Mouse (Mus musculus): ENCODE results near the gene Pop5.
A peak's percentile ranks its signal among the peaks of the same experiment; 100 is the strongest.

Pop5 gene

DNA sequence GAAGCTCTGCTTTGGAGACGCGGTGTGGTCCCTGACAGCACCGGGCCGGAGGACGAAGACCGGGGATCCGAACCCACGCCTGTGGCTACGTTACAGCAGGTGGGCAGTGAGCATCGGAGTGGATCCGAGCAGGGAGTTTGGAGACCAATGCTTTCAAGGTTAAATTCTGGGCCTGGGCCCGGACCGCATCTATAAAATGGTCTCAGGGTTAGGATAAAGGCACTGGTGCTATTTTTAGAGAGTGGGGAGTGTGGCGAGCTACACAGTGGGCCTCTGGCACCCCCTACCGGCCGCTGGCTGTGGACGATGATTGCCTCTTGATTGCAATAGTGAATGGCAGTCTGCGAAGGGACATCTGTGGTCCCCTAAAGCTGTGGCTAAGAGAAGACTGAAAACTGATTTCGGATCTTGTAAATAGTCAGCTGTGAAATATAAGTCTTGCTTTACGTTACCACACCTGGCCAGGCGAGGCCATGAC lies at the start of gene Pop5:
Gene Pop5 (plus strand): TSS at position 51 of the 478 bp plus-strand sequence.
- peak; percentile 60 for DNase-seq (ENCODE audit: extremely low read depth, low read depth)

DNA sequence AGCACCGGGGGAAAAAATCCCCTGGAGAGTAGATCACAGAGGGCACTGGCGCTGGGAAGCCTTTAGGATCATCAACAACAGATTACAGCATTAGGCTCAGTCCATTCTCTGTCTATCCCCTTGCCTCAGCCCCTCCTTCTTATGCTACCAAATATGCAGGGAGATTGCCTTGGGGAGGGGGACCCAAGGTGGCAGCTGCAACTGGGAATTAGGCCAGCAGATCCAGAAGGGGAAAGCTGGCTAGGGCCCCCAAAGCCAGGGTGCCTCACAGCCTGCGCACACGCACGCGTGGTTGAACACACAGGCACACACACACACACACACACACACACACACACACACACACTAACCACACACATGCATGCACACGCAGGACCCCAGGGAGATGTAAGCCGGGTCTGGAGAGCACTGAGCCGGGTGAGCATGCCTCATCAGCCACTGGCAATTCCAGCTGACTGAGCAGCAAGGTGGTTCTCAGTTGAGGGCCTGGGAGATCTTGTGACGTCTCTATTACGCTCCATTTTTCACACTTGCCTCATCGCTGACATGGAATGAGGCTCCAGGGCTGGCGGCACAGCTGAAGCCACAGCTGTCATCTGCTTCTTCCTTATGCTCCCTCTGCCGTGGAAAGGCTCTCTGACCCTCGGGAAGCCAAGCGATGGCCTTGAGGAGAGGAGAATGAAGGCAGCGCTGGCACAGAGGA lies 49.1 kb upstream of the Pop5 start:
- no peak for DNase-seq (ENCODE audit: extremely low read depth, low read depth)

DNA sequence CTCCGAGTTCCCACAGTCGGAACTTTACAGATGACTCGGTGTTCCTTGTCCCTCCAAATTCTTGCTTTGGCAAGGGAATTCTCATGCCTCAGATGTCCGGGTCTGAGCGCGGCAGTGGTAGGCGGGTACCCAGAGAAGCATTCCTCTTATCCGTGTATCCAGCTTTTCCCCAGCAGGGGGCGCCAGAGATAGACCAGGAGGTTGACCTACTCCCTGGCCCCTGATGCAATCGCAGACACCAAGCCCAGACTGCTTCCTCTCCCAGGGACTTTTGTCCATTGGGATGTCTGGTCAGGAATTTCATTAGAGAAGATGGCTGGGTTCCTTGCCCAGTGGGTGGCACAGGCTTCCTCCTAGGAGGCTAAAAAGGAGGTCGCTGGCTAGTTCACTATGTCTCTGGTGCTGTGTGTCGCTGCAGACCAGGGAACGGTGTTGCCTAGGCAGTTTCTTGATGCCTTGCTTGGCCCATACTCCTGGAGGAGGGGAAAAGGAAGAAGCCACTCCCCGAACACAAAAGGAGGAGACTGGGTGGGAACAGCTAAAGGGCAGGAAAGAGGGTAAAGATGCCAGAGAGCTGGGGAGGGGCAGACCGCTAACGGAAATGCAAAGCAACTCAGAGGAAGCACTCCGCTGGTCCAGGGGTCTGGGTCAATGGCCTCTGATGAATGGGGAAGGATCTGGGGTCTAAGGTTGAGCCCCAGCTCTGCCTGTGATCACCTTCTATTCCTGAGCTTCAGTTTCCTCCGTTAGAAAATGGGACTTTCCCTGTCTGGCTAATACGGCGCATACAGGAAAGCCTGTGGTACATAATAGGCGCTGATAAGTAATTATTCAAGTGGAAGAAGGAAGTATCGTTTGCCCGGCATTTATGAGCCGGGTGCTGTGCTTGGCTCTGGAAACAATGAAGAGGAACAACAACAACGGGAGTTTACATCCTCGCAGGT lies 48.2 kb upstream of the Pop5 start:
- DNase-seq (ENCODE audit: extremely low read depth, low read depth), result peak; percentile 80

DNA sequence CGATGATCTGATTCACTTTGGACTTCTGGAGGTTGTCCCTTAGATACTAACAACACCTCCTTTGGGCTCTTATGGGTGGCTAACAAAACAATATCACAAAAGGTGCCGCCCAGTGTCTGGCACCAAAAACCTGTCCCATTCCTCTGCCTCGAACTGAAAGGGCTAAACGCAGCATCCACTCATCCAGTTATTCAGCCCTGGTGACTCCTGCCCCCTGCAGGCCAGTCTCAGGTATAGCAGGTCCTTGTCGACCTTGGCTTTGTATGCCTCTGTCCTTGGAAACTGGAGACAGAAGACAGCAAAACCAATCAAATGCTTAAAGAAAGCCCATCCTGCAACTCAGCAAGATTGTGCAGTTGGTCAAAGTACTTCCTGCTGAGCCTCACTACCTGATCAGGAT lies 46.8 kb upstream of the Pop5 start:
- DNase-seq (ENCODE audit: extremely low read depth, low read depth), result no peak

DNA sequence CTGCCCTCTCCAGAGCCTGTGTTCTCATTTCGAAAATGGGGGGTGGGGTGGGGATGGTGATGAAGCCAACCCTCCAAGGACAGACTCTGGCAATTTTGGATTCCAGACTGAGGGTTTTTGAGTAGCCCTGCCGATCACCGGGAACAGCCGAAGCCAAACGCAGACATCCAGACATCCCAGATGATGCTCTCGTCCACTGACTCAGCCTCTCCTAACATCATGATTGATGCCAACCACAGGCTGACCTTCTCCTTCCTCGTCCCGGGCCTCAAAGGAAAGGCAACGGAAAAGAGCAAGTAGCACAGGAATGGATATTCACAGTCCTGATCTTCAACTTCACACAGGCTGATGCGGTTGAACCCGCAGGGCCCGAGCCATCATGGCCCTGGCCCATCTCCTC lies 45.6 kb upstream of the Pop5 start:
- no peak for DNase-seq (ENCODE audit: extremely low read depth, low read depth)

DNA sequence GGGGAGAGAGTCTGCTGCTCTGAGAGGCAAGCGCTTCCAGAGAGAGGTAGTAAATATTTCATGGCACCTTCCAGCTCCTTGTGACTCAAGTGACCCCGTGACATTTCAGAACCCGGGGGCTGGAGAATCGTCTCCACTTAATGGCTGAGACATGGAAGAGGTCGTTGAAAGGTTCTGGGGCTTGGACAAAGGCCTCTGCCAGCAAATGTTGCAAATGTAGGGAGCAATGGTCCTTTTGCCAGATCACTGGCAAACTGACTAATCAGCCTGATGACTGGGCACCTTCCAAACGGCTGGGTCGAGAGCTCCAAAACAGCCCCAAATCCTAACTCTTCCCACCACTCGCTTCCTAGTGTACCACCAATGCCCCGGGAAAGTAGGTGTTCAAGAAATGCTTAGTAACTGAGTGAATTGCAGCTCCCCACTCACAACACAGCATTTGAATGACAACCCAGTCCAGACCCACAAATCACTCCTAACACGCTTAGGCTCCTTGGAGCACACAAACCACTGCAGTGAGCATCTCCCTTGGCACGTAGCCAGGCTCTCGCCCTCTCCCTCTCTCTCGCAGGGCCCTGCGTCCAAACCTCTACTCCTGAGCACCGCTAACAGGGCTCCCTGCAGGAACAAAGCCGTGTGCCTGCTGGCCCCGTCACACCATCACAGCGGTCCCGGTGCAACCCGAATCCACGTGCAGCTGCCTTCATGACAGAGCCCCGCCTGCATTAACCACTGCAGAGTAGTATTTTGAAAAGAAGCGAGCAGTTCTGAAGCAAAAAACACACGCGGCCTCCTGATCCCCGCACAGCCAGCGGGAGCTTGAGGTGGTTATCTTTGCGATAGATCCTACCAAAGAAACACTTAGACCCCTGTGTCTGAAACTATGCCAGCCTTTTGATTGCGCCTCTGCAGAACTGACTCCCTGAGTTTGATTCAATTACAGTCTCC lies 43.5 kb upstream of the Pop5 start:
- no peak for DNase-seq (ENCODE audit: extremely low read depth, low read depth)

DNA sequence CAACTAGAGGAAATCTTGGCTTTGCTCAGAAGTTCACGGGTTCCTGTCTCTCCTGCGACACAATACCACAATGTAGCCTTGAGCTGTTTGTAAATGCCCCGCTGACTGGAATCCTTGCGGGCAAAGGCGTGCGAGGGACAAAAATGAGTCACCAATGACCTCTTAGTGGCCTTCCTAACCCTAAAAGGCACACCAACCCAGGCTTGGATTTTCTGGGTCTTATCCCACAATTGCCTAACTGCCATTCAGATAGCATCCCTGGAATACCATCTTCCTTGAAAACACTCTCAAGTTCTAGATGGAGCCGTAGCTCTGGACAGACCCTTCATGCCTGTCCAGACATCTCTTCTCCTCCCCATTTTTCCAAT lies 42.8 kb upstream of the Pop5 start:
- no peak for DNase-seq (ENCODE audit: extremely low read depth, low read depth)

DNA sequence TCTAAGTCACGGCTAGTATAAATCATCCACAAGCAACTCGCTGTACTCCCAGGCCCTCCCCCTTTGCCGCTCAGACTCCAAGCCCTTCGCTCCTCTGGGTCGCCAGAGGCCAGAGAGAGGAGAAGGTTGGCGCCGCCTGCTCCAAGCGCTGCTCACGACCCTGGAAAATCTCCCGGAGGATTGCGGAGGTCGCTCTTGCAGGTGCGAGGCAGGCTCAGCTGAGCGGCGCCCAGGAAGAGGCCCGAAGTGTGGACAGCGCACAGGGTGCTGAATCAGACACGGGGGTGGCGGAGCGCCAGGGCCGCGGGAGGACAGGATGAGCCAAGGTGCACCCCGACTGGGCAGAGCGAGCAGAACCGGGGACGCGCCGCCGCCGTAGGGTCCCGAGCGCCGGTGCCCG lies 42.4 kb upstream of the Pop5 start:
- no peak for DNase-seq (ENCODE audit: extremely low read depth, low read depth)

DNA sequence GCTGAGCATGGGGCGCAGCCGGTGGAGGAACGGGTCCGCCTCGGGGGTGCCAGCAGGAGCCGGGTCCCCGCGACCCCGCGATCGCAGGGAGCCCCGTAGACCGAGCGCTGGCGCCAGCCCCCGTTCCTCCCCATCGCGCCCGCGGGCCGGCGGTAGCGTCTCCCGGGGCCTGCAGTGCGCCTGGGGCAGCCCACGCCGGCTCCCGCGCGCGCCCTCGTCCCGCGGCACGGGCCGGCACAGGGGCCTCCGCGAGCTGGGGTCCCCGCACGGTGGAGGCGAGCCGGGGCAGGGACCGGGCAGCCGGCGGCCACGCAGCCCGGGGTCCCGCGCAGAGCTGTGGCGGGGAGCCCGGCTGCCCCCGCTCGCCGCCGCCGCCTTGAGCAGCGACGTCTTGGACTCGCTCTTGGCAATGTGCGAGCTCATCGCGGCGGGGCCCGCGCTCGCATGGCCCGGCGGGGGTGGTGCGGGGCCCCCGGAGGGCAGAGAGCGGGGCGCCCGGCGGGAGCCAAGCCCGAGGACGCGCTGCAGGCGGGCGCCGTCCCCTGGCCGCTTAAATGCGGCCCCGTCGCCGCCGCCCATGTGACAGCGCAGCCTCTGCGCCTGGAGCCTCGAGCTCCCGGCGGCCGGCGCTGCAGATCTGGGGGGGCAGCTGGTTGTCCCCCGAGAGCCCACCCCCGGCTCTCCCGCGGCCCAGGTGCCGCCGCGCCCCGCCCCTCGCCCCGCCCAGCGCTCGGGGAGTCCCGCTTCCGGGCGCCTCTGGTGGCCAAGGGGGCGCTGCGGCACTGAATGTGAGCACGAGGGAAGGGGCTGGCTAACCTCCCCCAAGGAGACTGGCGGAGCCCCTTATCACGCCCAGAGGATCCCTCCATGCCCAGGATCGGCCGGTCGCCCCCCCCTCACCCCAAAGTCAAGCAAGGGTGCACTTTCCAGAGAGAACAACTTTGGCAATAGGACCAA lies 41.7 kb upstream of the Pop5 start, which contains the start of gene Cabp1:
Gene Cabp1 (minus strand): TSS at position 713 of the 957 bp plus-strand sequence.
- no peak for DNase-seq (ENCODE audit: extremely low read depth, low read depth)

DNA sequence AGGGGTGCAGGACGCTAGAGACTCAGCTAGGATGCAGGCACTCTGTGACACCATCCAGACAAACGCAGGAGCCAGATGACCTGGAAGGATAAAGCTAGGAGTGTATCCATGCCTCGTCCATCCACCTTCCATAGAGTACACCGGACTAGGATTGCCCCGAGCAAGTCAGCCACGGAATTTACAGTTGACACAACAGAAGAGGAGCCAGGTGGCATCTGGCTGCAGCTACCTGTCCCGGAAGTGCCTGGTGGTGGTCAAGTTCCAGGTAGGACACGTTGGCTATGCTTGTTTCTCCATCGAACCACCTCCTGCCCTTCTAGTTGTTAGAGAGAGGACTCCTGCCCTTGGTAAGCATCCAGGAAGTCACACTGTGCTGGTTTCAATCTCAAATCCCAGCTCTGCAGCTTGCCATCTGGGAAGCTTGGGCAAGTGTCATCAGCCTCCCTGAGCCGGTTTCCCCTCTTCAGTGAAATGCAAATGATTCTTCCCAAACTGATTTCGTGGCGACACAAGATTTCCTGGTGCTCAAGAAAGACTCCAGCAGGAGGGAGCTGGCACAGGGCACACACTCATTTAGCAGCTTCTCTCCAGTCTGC lies 40.9 kb upstream of the Pop5 start:
- DNase-seq (ENCODE audit: extremely low read depth, low read depth), result no peak

DNA sequence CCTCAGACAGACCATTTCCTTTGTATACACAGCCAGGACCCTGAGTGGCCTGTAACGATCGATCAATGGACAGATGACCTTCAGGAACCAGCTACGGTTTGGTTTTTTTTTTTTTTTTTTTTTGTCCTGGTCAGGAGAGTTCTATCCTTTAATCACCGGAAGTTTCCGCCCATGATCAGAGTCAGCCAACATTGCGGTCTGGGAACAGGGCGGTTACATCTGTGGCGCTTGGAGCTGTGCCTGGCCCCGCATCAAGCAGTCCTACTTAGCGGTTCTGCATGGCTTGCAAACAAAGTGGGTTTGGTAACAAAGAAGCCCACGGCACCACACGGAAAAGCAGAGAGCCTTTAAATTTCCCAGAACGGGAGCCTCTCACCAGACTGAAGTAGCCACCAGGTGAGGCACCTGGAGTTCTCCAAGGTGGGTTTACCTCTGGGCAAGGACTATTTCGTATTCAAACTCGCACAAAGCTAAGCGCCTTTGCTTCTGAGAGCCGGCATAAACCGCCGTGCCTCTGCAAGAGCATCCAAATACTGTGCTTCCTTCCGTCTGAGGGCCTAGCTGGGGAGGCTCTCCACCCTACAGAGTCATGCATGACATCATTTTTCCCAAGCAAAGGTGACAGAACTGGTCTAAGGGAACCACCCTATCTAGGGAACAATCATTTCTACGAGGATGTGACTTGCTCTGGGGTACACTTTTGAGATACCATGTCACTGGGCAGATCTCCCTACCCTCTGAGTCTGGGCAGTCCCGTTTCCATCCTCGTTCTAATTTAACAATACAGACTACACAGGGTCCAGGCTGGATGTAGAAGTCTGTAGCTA lies 31.7 kb upstream of the Pop5 start:
- DNase-seq (ENCODE audit: extremely low read depth, low read depth), result no peak

DNA sequence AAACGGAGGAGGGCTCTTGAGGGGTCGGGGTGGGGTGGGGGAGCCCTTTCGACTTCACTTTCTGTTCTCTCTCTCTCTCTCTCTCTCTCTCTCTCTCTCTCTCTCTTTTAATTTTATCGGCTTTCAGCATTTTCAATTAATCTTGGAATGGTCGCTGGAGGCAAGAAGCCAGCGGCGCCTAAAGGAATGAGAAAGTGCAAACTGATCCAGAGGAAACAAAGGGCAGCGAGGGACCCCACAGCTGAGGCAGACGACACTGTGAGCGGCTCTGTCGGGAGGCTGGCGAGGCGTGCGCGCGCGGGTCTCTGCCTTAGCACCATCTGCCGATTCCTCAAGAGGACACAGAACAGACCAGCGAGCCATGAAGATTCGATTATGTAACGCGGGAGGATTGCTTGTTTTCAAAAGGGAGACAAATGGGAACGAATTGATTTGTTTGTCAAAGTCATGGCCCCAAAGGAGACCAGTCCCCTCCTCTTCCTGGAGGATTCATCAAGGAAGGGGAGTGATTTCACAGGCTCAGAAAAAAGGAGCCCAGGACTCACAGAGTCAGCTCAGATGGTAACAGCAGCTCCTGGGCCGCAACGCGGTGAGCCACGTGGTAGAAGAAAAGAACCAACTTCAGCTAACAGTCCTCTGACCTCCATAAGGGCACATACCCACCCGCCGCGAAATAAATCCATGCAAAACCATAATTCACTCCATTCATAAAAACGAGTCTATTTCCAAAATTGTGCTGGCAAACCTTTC lies 30.9 kb upstream of the Pop5 start:
- DNase-seq (ENCODE audit: extremely low read depth, low read depth), result no peak

DNA sequence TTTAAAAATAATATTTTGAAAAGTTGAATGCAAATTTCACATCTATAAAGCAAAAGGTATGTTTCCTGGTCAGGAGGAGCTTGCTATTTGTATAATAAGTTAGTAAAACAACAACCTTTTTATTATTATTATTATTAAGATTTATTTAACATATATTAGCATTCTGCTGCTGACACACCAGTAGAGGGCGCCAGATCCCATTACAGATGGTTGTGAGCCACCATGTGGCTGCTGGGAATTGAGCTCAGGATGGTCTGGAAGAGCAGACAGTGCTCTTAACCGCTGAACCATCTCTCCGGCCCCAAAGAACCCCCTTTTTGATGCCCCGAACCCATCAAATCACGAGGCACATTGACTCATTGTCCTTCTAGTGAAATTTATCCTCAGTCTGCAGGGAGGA lies 28.4 kb upstream of the Pop5 start:
- DNase-seq (ENCODE audit: extremely low read depth, low read depth), result no peak

DNA sequence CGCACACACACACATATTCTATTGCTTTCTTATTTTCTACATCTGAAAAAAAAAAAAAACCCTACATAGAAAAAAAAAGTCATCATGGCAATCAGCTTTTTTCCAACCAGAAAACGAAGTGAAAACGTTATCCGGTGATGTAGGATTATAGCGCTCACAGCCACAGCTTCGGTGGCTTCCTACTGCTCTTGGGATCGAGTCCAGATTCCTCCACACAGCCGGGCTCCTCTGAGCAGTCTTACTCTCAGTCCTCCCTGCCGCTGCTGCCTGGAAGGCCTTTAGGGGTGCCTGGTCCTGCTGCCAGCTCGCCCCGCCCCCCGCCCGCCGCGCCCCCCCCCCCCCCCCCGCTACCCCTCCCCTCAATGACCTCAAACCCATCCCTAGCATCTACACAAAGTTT lies 27.7 kb upstream of the Pop5 start:
- no peak for DNase-seq (ENCODE audit: extremely low read depth, low read depth)

DNA sequence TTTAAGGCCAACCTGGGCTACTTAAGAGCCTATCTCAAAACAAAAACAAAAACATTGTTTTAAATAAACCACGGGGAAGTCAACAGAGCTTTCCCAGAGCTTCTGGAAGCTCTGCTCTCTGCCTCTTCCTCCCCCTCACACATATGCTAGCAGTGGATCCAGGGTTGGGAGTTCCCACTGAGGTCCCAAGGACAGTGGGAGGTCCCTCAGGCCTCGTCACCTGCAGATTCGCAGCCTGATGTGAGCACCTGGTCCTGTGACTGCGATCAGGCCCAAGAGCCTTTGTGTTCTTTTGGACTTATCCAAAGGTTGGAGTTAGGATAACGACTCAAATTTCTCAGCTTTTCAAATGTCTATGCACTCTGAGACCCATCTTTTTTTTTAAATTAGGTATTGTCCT lies 27.0 kb upstream of the Pop5 start:
- DNase-seq (ENCODE audit: extremely low read depth, low read depth), result no peak

DNA sequence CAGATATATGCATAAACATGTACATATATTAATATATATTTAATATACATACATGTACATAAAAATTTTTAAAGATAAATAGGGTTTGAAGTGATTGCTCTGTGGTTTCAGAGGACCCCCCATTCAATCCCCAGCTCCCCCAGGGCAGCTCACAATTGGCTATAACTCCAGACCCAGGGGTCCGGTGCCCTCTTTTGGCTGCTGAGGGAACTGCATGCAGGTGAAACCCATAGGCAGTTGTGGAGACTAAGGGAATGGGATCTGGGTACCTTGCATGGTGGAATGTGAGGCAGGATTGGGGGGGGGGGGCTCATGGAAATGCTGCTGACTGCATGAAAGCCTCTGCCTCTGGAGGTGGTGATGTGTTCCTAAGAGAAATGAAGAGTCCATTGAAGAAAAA lies 25.3 kb upstream of the Pop5 start:
- DNase-seq (ENCODE audit: extremely low read depth, low read depth), result no peak

DNA sequence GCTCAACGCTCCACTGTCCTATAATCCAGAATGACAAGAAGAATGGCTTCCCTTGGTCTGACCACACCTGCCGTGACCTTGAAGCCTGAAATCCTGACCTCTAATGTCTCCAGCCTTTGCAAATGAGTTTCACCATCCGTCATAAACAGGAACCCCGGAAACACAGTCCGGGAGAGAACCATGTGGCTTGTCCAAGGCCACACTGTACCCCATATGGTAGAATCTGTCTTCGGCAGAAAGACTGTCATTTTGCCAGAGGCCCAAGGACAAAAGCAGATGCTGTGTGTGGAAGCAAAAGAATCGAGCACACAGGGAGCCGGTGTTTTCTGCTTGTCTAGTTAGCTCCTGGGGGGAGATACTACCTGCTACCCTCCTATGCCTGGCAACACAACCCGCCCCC lies 23.2 kb upstream of the Pop5 start:
- no peak for DNase-seq (ENCODE audit: extremely low read depth, low read depth)

DNA sequence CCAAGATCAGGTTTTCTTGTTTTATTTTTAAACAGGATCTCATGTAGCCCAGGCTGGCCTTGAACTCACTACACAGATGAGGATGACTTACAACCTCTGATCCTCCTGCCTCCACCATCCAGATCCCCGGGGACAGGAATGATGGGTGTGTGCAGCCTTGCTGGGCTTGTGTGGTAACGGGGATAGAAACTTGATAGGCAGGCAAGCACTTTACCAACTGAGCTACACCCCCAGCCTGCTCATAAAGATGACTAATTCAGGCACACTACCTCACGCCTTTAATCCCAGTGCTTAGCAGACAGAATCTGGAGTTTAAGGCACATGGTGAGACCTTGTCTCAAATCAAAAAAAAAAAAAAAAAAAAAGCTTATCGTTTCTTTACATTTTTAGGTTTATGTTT lies 22.8 kb upstream of the Pop5 start:
- no peak for DNase-seq (ENCODE audit: extremely low read depth, low read depth)

Measured in MEL-GATA-1-ER (cell line).